Mouse (Mus musculus): ENCODE data around the gene Ppat.

DNA sequence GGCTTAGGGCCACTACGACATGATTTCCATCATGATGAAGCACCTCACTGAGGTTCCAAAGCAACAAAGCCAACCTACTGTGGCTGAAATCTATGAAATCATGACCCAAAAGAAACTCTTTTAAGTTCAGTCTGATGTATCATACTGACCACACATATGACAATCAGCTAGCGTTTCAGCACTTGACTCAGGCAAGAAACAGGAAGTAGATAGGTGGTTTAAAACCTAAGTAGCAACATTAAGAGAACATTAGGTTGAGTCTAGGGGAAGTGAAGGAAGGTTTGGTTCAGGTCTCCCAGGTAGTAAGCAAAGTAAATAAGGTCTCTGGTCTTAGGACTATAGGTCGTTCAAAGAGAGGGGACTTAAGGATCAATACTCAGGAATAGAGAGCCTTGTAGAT, 22.1 kb upstream of the Ppat start:
- TF ChIP-seq GATA1 (IDR thresholded peaks at IDR 0.05; ENCODE audit: borderline replicate concordance, low read length) (no peak), FLI1 (IDR thresholded peaks at IDR 0.05; ENCODE audit: low read length) (no peak)

Data from megakaryocyte, embryonic 14.5 days (primary cell).